Mouse (Mus musculus) spleen, embryonic (tissue): ENCODE data around the gene Ubac2.

Experiments
- CTCF ChIA-PET: fragments of 350-600 bp; sonication (Branson Sonifier 250); formaldehyde crosslinking; loops from one replicate; lab custom pipeline; 2022; lab: Charles Lee

The Ubac2 gene

DNA sequence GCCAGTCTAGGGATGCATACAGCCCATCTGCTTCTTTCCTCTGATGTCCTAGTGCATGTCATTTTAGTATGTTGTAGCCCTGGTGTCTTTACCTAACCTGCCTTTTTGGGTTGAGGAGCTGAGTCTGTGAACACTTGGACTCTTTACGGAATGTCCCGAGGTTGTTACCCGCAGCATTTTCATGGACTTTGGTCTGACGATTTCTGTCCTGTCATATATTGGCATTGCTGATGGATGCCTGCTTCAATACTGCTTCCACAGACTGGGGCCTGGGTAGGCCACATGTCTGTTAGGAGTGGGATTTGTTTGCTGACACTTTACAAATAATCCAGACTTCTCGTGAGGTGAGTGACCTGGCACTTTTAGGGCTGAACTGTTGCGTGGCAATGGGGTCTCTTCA lies 15.3 kb downstream of the Ubac2 start:
- CTCF ChIA-PET = interaction anchor here (0.6 kb wide), 1 partner anchor 214 kb away, joined by 3 read pairs; no protein-coding TSS in a partner anchor

DNA sequence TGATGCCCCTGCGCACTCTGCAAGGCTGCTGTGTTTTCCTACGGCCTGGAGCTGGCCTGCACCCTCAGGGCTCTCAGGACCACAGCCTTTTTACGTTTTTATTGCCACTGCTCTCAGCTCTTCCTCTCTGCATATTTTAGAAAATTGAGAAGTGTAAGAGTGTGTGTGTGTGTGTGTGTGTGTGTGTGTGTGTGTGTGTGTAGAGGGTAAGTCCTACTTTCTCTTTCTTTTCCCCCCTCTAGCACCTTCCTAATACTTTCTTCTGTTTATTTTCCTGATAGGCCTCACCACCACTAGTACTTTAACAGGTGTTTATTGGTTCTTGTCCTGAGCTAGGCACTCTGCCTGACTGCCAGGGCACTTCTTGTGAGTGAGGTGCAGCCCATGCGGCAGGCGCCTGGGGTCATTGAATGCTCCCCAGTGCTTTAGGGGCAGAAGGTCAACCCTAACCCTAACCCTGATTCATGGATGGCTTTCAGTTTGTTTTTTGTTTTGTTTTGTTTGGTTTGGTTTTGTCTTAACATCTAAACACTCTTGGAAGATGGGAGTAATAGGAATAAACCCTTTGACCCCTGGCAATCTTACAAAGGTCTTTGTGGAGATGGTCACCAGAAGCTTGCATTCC lies 16.2 kb downstream of the Ubac2 start:
- CTCF ChIA-PET = interaction anchor here (0.6 to 1.0 kb wide), 2 partner anchors 22 to 213 kb away, joined by 3 read pairs; no protein-coding TSS in a partner anchor

DNA sequence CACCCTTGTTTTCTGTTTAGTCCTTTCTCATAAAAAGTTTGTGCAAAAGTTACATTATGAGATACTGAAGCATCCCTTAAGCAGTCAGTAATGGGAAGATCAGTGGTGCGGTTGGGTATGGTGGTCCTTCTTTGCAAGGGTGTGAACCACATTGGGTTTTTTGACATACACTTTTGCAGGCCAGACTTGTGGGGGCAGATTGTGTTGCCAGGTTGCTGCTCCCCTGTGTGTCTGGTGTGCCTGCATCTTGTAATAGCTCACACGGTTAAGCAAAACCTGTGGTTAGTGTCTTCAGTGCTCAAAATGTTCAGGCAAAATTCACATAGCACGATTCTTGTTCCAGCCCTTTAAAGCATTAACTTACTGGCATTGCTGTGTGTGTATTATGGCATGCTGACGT lies 16.9 kb downstream of the Ubac2 start:
- CTCF ChIA-PET = interaction anchor here (0.8 kb wide), 1 partner anchor 10 kb away, joined by 3 read pairs; no protein-coding TSS in a partner anchor

DNA sequence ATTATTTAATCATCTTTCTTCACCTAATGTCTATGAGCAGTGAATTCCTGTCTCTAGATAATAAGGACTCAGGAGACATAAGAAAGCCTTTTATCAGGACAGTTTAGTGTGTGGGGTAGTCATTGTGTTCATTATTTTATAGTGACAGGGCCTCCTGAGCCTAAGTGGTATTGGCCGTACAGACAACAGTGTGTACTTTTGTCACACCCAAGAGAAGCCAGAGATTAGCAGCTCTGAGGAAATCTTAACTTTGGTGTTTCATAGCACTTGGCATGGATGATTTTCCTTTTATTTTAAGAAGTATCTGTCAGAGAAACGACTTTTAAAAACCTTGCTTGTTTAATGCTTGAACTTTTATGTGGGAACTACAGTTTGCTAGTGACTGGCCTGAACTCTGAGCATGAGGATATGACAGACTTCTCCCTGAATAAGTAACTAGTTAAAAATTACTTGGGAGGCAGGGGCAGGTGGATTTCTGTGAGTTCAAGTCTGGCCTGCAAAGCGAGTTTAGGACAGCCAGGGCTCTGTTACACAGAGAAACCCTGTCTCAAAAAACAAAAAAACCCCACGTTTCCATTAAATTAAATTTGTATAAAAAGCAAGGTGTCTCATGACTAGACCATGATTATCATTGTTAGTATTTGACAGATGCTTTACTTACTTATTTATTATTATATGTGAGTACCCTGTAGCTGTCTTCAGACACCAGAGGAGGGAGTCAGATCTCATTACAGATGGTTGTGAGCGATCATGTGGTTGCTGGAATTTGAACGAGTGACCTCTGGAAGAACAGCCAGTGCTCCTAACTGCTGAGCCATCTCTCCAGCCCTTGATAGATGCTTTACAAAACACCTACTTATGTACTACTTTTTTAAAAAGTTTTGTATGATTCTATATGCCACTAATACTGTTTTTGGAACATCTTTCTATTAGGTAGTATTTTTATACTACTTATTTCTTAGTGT lies 18.0 kb downstream of the Ubac2 start:
- CTCF ChIA-PET = interaction anchor here (0.6 to 1.1 kb wide), 3 partner anchors 9 to 66 kb away, joined by 3 to 4 read pairs (median 3); no protein-coding TSS in a partner anchor

DNA sequence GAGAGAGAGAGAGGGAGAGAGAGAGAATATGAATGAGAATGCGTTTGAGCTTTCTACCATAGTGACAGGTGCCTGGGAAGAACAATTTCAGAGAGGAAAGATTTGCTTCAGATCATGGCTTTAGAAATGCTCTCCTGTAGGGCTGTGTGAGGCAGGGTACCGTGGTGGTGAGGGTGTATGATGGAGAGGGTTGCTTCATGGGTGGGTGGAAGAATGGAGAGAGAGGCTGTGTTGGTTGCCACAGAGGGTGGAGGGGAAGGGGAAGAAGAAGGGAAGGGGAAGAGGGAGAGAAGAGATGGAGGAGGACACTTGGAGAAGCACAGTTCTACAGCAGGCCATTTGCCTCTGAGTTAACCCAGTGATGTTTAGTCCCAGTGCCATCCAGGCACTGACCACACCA lies 19.4 kb downstream of the Ubac2 start:
- CTCF ChIA-PET = interaction anchor here (0.6 kb wide), 1 partner anchor 12 kb away, joined by 4 read pairs; no protein-coding TSS in a partner anchor

DNA sequence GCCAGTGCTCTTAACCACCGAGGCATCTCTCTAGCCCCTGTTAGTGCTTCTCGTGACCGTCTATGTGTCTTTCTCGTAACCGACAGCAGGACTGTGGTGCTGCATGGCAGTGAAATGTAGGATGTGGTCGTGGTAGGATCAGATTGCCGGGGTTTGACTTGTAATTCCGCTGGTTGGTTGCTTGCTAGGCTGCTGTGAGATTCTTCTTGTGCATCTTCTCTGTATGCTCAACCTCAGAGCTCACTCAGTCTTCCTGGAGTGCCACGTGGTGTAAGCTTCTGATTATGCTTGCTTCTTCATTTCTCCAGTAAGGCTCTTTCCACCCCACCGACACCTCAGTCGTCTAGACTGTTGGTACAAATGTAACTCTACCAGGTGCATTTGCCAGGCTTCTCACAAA lies 20.1 kb downstream of the Ubac2 start:
- CTCF ChIA-PET = no interaction called here

DNA sequence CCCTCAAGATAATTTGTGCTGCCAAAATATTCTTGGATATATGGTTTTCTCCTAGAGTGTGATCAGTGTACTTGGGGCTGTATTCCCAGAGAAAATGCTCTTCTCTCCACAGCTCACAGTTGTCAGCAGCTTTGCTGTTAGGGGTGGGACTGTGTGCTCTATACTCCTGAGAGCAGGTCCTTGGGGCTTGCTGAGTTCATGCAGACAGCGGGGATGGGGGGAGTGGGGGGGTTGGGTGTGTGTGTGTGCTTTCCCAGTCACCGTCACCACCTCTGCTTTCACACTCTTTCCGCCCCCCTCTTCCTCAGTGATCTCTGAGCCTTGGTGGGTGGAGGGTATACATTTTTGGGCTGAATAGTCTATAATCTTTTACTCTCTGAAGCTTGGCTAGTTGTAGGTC lies 20.7 kb downstream of the Ubac2 start:
- CTCF ChIA-PET = no interaction called here

DNA sequence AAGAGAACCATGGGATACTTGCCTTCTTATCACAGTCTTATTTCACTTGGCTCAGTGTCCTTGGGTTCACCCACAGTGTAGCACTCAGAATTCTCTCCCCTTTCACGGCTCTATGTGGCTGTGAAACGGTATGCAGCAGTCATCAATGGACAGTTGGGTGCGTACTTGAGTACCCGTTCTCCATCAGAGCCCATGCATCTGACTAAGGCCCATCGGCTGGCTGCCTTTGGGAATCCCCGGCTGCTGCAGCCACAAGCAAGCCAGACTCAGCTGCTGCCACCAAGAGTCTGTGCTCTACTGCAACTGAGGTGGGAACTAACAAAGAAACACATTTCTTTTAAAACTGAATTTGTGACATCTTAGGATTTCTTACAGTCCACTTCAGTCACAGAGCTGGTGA lies 23.1 kb downstream of the Ubac2 start:
- CTCF ChIA-PET = interaction anchor here (1.2 kb wide), 1 partner anchor 65 kb away, joined by 9 read pairs; no protein-coding TSS in a partner anchor

DNA sequence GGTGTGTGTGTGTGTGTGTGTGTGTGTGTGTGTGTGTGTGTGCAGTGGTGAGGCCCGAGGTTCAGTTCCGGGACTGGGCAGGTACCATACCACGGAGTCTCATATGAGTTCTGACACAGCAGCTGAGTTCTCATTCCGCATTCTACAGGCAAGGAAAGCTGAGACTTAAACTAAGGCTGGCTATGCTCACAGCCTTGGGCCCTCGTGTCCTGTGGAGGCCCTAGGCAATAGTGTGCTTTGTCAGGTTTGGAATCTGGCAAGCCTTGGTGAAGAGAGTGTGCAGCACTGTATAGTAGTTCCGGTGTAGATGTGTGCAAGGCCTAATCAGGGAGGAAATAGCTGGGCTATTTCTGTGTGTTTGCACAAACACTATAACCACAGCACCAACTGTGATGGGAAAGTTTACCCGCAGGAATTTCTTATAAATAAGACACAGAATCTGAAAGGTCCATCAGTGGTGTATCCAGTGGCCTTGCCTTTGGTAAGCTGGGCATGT lies 25.0 kb downstream of the Ubac2 start:
- CTCF ChIA-PET = no interaction called here

DNA sequence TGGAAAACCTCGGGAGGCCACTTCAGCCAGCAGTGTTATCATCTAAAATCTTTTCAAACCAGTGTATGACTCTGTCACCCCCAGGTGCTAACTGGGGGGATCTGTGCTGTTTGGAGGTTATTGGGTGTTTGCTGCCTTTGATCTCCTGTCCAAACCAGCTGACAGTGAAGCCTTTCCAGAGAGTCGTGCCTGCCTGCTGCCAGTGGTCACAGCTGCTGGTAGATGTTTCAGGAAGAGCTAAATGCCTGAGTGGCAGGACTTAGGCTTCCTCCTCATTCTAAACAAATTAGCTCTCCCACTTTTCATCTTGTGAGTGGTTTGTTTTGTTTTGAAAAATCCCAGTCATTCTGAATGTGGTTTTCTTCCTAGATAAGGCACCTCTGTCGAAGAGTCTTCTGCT lies 26.3 kb downstream of the Ubac2 start:
- CTCF ChIA-PET = interaction anchor here (1.1 to 1.2 kb wide), 2 partner anchors 9 to 27 kb away, joined by 3 to 4 read pairs; partner anchors contain the start of gene Ubac2

DNA sequence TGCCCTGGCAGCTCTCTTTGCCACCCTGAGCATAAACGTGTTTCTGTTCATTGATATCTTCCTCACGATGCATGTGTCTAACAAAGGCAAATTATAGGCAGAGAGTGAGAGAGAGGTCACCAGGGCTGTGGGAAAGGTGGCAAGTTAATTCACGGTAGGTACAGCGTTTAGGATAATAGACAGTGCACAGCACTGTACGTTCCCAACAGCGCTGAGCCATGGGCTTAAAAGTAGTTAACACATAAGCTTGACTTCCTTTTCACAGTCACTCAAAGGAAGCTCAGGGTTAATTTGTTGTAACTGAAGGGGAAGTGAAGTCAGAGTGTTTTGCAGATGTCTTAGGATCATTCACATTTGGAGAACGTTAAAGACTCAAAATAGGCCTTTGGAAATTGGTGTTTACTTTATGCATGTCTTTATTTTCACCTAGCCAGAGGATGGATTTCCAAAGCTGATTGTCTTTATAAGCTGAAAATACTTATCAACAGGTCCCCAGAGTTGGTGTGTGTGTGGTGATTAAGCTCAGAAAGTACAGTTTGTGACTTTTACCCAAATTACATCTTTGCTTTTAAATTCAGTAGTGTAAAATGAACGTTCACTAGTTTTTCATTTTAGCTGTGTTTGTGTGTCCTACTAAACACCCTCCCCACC lies 28.0 kb downstream of the Ubac2 start:
- CTCF ChIA-PET = interaction anchor here (0.9 kb wide), 1 partner anchor 10 kb away, joined by 3 read pairs; no protein-coding TSS in a partner anchor

DNA sequence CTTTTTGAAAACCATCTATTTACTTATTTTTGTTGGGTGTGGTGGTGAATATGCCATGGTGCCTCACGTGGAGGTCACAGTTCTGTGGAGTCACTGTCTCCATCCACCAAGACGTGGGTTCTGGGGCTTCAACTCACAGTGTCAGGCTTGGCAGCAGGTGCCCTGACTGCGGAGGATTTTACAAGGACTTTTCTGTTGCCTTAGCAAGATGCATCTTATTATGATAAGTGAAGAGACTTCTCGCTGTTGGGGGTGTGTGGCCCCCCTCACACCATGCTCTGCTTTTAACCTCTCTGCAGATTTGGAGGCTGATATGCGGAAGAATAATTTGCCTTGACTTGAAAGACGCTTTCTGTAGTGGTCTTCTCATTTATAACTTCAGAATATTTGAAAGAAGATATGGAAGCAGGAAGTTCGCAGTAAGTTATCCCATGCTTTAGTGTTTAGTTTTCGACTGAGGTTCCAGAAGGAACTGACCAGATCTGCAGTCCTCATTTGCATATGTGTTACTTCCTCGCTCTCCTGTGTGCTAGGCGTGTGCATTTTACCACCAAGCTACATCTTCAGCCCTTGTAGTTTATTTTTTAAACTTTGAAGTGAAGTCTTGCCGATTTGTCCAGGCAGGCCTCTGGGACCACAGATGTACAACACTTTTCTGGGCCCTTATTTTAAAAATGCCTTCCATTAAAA lies 28.7 kb downstream of the Ubac2 start:
- CTCF ChIA-PET = no interaction called here

DNA sequence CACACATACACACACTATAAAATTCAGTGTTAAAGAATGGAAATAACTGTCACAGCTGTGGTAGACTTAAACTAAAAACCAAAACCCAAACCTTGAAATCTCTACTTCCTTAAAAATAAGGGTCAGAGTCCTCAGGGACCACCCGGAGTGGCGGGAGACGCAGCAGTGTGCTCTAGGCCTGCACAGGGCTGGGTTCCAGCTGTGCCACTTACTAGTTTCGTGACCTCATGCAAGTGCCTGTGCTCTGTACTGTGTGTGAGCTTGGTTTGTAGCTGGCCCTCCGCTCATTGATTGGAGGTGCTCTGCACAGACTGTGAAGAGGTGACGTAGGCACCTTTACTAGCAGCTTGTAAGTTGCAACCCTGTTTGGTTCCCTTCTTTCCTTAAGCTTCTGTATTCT lies 31.4 kb downstream of the Ubac2 start:
- CTCF ChIA-PET = interaction anchor here (0.6 to 1.4 kb wide), 2 partner anchors 88 to 221 kb away, joined by 3 to 19 read pairs; no protein-coding TSS in a partner anchor

DNA sequence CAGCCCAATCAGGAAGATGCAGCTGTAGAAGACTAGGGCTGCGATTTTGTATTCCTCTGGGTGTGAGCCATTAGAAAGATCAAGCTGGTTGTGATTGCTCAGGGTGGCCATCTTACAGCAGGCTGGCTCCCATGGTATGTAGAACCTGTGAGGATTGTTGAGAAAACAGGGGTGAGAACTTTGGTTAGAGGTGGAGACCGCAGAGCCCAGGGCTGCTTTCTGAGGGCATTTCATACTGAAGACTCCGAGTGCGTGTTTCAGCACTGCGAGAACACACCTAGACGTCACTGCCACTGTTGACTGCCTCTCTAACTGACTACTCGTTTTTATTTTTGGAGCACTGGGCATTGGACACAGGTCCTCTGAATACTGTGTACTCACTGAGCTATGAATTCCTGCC lies 34.1 kb downstream of the Ubac2 start:
- CTCF ChIA-PET = no interaction called here

DNA sequence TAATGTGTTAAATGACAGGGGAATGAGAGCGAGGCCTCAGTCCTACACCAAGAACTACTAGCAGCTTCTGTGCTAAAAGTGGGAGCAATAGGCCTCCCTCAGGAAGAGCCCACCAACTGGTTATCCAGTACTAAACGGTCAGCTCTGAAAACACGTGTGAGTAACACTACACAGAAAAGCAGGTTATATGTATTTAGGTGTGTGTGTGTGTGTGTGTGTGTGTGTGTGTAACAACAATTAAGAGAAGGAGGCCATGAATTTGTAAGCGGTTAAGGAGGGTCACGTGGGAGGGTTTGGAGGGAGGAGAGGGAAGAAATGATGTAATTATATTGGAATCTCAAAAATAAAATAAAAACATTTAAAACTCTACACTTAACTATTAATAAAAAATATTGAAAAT lies 36.7 kb downstream of the Ubac2 start:
- CTCF ChIA-PET = no interaction called here

DNA sequence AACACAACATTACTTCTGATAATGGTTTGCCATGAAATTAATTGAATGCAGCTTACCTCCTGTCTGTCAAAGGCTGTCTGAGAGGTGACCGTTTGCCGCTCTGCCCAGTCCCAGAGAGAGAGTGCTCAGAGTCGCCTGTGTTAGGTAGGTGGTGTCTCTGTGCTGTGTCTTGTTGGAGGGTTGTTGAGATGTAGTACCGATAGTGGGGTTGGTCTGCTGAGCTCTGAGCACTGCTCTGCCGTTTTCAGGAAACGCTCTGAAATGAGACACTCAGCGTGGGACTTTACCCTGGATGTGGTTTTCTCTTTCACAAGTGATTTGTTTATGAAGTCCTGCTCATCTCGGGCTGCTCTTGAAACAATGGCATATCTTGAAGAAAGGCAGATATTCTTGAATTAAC lies 37.2 kb downstream of the Ubac2 start, which contains the start of gene Gpr18:
Gpr18 (minus strand) TSS at position 161 of the 400 bp plus-strand sequence.
- CTCF ChIA-PET = interaction anchor here (0.5 to 1.3 kb wide), 2 partner anchors 10 to 13 kb away, joined by 3 to 4 read pairs; no protein-coding TSS in a partner anchor

DNA sequence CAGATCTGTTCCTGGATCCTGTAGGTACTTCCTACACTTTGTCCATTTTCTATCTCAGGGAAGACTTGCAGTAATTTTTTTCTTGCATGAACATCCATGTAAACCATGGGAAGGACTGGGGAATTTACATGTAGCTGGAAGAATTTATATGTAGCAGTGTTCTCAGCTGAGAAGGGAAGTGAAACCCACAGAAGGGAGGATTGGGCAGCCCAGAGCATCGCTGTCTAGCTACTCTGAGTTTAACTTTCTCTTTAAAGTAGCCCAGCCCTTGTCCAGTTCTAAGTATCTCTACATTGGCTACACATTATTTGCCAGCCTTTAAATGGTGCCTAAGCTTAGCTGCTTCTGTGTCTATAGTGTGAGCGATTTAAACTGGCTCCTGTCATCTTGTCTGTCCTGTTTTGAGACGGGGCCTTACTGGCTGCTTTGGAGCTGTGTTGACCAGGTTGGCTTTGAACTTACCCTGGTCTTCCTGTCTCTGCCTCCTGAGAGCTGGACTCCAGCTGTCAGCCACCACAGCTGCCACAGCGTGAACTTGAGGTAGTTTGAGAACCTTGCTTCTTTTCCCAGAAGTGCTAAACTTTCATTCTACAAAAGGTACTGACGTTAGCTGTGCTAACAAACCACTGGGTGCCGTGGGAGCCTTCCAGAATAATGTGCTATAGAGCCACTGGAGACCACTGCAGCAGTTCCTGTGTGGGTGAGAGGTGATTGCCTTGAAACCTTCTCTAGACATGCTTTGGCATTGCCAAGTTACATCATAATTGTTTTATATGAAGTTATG lies 38.1 kb downstream of the Ubac2 start:
- CTCF ChIA-PET = interaction anchor here (0.5 to 1.3 kb wide), 5 partner anchors 10 to 54 kb away, joined by 3 to 9 read pairs (median 4); no protein-coding TSS in a partner anchor

DNA sequence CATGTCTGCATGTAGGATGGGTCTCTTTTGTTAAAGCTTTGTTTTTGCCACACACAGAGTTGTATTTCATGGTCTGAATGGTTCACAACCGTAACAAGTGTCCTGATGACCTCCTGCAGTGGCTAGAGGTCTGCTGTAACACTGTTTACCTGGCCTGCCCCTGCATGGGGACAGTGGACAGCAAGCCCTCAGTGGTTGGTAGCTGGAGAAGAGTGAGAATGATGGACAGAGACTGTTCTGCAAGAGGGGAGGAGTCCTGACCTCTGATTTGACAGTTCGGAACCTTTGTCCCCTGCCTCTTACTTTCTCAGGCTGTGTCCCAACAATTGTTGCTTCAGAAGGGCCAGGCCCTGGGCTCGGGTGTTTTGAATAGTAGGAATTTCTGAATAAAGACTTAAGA lies 39.8 kb downstream of the Ubac2 start:
- CTCF ChIA-PET = interaction anchor here (0.6 to 0.8 kb wide), 2 partner anchors 39 to 189 kb away, joined by 3 to 4 read pairs; no protein-coding TSS in a partner anchor

DNA sequence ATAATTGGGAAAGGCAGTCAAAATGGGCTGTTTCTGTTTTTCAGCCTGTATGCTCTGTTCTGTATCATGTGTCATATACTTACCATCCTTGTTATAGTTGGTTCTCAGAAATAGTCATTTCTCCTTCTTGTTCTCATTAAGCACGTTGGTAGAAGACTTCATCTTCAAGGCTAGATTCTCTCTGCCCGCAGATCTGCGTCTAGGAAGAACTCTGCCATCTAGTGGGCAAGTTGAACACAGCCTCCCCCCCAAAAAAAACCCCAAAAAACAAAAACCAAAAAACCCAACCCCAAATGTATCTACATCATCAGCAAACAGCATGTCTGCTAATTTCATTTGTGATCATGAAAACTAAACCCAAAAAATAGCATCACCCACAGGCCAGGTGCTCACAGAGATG lies 41.3 kb downstream of the Ubac2 start:
- CTCF ChIA-PET = no interaction called here
